ENCODE assay signal across 19 mouse cellular contexts in the genomic region with DNA sequence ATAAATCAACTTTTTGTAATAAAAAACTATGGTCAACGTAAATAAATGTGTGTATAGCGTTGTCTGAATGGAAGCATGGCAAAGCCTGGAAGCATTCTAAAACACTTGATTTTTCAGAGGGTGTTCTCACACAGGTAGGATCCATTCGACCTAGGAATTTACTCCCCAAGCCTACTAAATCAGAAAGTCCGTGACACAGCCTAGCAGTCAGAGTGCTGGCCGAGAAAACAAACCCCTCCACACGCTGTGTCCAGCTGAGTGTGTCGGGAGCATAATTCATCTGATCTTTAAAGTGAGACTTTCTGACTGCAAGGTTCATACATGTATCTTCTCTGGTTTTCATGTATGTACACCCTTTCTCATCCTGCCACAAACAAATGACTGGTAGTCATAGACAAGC. TPM values are rescaled to one million over a fixed set of nuclear protein-coding genes. Genes with fewer than 3 reads are reported as not detected.
DNase-seq lines count a peak whose midpoint lies in the region; ATAC-seq lines count a peak whose summit lies in the region.
"Had no signal": no experiment of that assay in that cellular context is flagged by ENCODE, and none has a peak within 500 bp of the region (broad histone marks: within the 10 kb centered on the region; RNA-seq: fewer than 3 reads in every experiment).

No protein-coding gene starts in this region.

- H3K4me3 ChIP-seq in kidney, embryonic 15.5 days (replicated peaks): no peak overlapping the region
- no peak overlapping the region for H3K4me3 ChIP-seq in midbrain, embryonic 11.5 days (ENCODE audit: low read depth, low read length)
- H3K4me3 ChIP-seq in midbrain, embryonic 16.5 days (ENCODE audit: low read depth, low read length): no peak overlapping the region
- H3K4me3 ChIP-seq: embryonic facial prominence, embryonic 12.5 days; embryonic facial prominence, embryonic 15.5 days; gastrocnemius, adult 2 months; heart, embryonic 12.5 days; heart, embryonic 15.5 days had no signal

- ATAC-seq in kidney, embryonic 15.5 days (replicated peaks; ENCODE audit: low FRiP score): peak; percentile 78
- ATAC-seq in midbrain, embryonic 11.5 days (ENCODE audit: low FRiP score): no peak
- no peak for ATAC-seq in midbrain, embryonic 16.5 days
- ATAC-seq: forebrain, embryonic 14.5 days; forebrain, postnatal 0 days had no signal

- H3K27me3 ChIP-seq in kidney, embryonic 15.5 days: no peaks in the 10 kb centered on the region
- H3K27me3 ChIP-seq in midbrain, embryonic 11.5 days (ENCODE audit: control insufficient read depth, insufficient read depth, low read length): no peaks in the 10 kb centered on the region
- no peaks in the 10 kb centered on the region for H3K27me3 ChIP-seq in midbrain, embryonic 16.5 days (ENCODE audit: control insufficient read depth, insufficient read depth, low read depth, low read length)
- H3K27me3 ChIP-seq: embryonic facial prominence, embryonic 12.5 days; embryonic facial prominence, embryonic 15.5 days; heart, embryonic 12.5 days; heart, embryonic 15.5 days had no signal

- H3K4me1 ChIP-seq in kidney, embryonic 15.5 days: peaks cover 32% of the 10 kb centered on the region
- no peaks in the 10 kb centered on the region for H3K4me1 ChIP-seq in midbrain, embryonic 11.5 days (ENCODE audit: control insufficient read depth, insufficient read depth, low read length)
- no peaks in the 10 kb centered on the region; the same call in 1 of the 2 replicates for H3K4me1 ChIP-seq in midbrain, embryonic 16.5 days (ENCODE audit: control insufficient read depth, insufficient read depth, low read length)

- H3K27ac ChIP-seq in kidney, embryonic 15.5 days: peak overlapping the region; percentile 19; the same call in 1 of the 2 replicates
- no peak overlapping the region for H3K27ac ChIP-seq in midbrain, embryonic 11.5 days (ENCODE audit: low read depth, low read length)
- H3K27ac ChIP-seq in midbrain, embryonic 16.5 days (ENCODE audit: low read length): no peak overlapping the region
- H3K27ac ChIP-seq: embryonic facial prominence, embryonic 12.5 days; embryonic facial prominence, embryonic 15.5 days; heart, embryonic 15.5 days; hindbrain, embryonic 14.5 days had no signal

- H3K4me2 ChIP-seq in kidney, embryonic 15.5 days: 0 out of 2 replicates have a peak overlapping the region, but pooled peaks have one; percentile 13
- no peak overlapping the region for H3K4me2 ChIP-seq in midbrain, embryonic 11.5 days
- H3K4me2 ChIP-seq in midbrain, embryonic 16.5 days (ENCODE audit: low read length): no peak overlapping the region
- H3K4me2 ChIP-seq: embryonic facial prominence, embryonic 12.5 days; embryonic facial prominence, embryonic 15.5 days; heart, embryonic 12.5 days; heart, embryonic 15.5 days; hindbrain, embryonic 14.5 days had no signal

- H3K36me3 ChIP-seq in kidney, embryonic 15.5 days: no peaks in the 10 kb centered on the region
- no peaks in the 10 kb centered on the region for H3K36me3 ChIP-seq in midbrain, embryonic 11.5 days (ENCODE audit: control insufficient read depth, insufficient read depth, low read length)
- H3K36me3 ChIP-seq in midbrain, embryonic 16.5 days (ENCODE audit: control insufficient read depth, insufficient read depth, low read length): no peaks in the 10 kb centered on the region
- H3K36me3 ChIP-seq: embryonic facial prominence, embryonic 12.5 days; embryonic facial prominence, embryonic 15.5 days; heart, embryonic 12.5 days; heart, embryonic 15.5 days had no signal

- WGBS in kidney, embryonic 15.5 days: 26% methylated on average over 7 of the region's 7 CpGs
- WGBS in midbrain, embryonic 11.5 days: 93% methylated on average over 7 of the region's 7 CpGs
- 88% methylated on average over 7 of the region's 7 CpGs for WGBS in midbrain, embryonic 16.5 days

- H3K9me3 ChIP-seq in kidney, embryonic 15.5 days (replicated peaks): no peaks in the 10 kb centered on the region
- H3K9me3 ChIP-seq in midbrain, embryonic 11.5 days (ENCODE audit: control insufficient read depth, low read length): no peaks in the 10 kb centered on the region
- no peaks in the 10 kb centered on the region for H3K9me3 ChIP-seq in midbrain, embryonic 16.5 days (replicated peaks; ENCODE audit: control insufficient read depth, low read length, poor library complexity, severe bottlenecking)
- H3K9me3 ChIP-seq: embryonic facial prominence, embryonic 12.5 days; embryonic facial prominence, embryonic 15.5 days; heart, embryonic 12.5 days; heart, embryonic 15.5 days had no signal

- DNase-seq in kidney, postnatal 25 days: no peak
- DNase-seq in kidney, postnatal 4 days: peak; percentile 18 to 33
- DNase-seq in kidney, adult 11 months: no peak
- DNase-seq in midbrain, embryonic 11.5 days (ENCODE audit: low spot score, missing footprints): peak; percentile 64
- DNase-seq: cerebellum, adult 11 months; cerebellum, adult 2 months; cerebellum, adult 9-11 months; cerebellum, postnatal 25 days; forebrain, postnatal 0 days; gastrocnemius, postnatal 14 days had no signal

- H3K9ac ChIP-seq in kidney, embryonic 15.5 days: no peak overlapping the region
- no peak overlapping the region for H3K9ac ChIP-seq in midbrain, embryonic 11.5 days (ENCODE audit: low read length)
- no peak overlapping the region for H3K9ac ChIP-seq in midbrain, embryonic 16.5 days (ENCODE audit: low read depth, low read length)
- H3K9ac ChIP-seq: embryonic facial prominence, embryonic 12.5 days; embryonic facial prominence, embryonic 15.5 days; forebrain, postnatal 0 days; heart, embryonic 12.5 days; heart, embryonic 15.5 days; hindbrain, embryonic 14.5 days had no signal

RNA-seq across cellular contexts. Expression of gene Sfrp2, which starts 58.8 kb away (rescaled TPM):
- 175 and 225 TPM in 2 replicates for polyA plus RNA-seq in kidney, embryonic 15.5 days (2015; fragmentation: Nextera tagmentation; extraction: Ambion mirVana)
- 88.4 and 96.4 TPM in 2 replicates for polyA plus RNA-seq in midbrain, embryonic 11.5 days (2014; fragmentation: Nextera tagmentation; extraction: Ambion mirVana)
- polyA plus RNA-seq in midbrain, embryonic 16.5 days (2015; fragmentation: Nextera tagmentation; extraction: Ambion mirVana): 37.8 and 46.7 TPM in 2 replicates

Comparison
In these comparisons a context has a peak if more than half of its experiments do, and no peak if none do; other contexts are left out.
1. DNase-seq: peak in kidney, postnatal 4 days (2 of 2) and midbrain, embryonic 11.5 days (single experiment); none in kidney, postnatal 25 days (0 of 2) and kidney, adult 11 months (single experiment).